Mouse (Mus musculus) testis, postnatal 14 days (tissue): Measurements from ENCODE around the gene Arel1.

ENCODE experiments used
- DNase-seq: peaks from one replicate; pipeline ENCODE4 v3.0.0; 2021; ENCODE audit warnings: low spot score

Gene Arel1

DNA sequence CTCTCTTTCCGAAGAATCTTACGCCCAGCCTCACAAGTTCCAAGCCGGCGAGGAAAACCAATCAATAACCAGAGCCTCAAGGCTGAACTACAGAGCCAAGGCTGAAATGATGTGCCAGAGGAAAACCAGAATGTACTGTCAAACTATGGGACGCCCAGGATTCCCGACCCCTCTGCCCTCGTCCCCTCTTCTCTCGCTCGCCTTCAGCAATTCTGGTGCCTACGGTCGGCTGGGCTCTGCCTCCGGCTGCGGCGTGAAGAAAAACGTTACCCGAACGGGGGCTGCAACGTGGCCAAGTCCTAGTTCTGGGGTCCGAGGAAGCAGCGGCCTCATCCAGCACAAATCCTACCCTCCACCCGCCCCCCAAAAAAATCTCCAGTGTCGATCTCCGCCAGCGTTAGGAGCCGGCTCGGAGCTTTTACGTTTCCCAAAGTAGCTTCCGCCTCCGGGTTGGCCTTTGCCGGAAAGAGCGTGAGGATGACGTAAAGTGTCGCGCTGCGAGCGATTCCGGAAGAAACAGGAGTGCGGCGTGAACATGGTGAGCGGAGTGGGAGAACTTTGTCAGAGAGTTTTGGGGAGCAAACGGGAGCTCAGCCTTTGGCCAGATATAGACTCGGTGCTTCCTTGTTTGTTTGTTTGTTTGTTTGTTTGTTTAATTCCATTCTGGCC, at the start of gene Arel1, which contains the start of gene Fcf1:
Gene Arel1, minus strand, starts transcription at position 473 of the 669 bp plus-strand sequence.
Gene Fcf1, plus strand, starts transcription at position 470 of the 669 bp plus-strand sequence.
- peak; percentile 91 for DNase-seq

DNA sequence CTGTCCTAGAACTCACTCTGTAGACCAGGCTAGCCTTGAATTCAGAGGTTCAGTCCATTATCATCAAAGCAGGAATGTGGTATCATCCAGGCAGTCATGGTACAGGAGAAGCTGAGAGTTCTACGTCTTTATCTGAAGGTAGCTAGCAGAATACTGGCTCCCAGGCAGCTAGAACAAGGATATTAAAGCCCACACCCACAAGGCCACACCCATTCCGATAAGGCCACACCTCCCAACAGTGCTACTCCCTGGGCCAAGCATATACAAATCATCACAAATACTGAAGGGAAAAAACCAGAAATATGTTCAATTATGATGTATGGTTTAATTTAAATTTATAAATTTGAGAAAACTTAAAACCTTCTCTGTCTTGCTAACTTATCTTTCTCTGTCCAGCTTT, 41.5 kb upstream of the Arel1 start:
- no peak for DNase-seq

DNA sequence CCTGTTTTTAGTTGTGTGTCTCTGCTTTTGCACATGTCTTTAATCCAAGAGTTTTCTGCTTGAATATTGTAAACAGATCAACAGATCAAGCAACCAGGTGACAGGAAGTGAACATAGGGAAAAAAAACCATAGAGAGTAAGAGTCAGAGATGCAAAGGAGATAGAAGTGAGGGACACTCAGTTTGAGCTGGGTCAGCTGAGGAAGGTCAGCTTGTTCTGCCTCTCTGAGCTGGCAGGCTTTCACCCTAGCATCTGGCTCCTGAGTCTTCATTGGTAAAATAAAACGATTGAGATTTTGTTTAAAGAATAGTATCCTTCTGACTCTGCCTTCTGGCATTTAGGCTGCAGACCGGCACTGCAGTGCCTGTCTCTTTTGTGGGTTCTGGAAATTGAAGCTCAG, 39.8 kb upstream of the Arel1 start:
- no peak for DNase-seq

DNA sequence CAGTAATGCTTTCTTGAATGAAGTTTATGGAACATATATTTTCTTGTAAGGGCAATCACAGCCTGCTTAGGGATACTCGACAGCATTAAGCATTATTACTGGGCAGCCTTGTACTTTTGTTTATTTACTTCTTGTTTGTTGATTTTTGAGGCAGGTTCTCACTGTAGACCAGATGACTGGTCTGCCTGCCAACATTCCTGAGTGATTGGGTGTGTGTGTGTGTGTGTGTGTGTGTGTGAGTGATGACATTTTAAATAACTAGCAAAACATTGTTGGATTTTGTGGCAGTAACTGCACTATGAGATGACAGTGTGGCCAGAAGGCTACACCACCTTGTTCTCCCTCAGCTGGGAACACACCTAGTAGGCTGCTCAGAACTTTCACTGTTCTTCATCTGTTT, 39.1 kb upstream of the Arel1 start:
- no peak for DNase-seq

DNA sequence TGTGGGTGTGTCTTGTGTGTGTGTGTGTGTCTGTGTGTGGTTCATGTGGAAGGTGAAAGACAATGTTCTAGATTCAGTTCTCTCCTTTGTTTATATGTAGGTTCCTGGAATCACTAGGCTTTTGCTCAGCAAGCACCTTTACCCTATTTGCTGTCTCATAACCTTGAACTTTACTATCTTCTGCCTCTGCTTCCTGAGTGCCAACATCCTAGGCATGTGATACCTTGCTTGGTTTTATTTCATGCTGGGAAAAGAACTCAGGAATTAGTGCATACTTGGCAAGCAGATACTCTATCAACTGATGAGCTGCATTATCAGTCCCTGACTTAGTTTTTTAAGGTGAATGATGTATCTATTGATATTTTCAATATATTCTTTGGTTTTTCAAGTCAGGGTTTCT, 36.3 kb upstream of the Arel1 start:
- no peak for DNase-seq

DNA sequence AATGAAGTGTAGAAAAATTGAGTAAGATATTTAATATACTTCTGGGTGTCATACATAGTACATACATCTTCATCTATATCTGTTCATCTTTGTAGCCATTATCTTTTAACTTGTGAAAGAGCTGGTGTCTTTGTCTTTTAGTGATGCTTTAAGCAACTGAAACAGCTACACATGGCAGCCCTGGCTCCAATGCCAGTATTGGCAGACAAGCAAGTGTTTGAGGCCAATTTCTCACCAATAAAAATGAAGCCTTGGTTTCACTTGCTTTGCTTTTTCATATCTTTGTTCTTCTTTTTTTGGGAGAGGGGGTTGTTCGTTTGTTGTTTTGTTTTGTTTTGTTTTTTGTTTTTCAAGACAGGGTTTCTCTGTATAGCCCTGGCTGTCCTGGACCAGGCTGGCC, 35.5 kb upstream of the Arel1 start:
- DNase-seq: no peak

DNA sequence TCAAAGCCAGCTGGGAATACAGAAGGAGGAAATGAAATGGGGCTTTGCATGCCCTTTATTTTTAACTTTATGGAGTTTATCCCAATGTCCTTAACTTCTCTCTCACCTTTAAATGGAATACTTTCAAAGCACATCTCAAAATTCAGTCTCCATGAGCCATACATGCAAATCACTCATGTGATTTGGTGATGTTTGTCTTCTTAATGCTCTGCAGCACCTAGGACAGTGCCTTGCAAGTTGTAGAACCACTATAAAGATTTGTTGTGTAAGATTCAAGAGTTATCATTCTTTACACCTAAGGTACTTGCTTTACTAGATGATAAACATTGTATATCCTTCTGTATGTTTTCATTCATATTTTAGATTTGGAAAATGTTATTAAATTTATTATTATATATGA, 28.4 kb upstream of the Arel1 start:
- DNase-seq: no peak

DNA sequence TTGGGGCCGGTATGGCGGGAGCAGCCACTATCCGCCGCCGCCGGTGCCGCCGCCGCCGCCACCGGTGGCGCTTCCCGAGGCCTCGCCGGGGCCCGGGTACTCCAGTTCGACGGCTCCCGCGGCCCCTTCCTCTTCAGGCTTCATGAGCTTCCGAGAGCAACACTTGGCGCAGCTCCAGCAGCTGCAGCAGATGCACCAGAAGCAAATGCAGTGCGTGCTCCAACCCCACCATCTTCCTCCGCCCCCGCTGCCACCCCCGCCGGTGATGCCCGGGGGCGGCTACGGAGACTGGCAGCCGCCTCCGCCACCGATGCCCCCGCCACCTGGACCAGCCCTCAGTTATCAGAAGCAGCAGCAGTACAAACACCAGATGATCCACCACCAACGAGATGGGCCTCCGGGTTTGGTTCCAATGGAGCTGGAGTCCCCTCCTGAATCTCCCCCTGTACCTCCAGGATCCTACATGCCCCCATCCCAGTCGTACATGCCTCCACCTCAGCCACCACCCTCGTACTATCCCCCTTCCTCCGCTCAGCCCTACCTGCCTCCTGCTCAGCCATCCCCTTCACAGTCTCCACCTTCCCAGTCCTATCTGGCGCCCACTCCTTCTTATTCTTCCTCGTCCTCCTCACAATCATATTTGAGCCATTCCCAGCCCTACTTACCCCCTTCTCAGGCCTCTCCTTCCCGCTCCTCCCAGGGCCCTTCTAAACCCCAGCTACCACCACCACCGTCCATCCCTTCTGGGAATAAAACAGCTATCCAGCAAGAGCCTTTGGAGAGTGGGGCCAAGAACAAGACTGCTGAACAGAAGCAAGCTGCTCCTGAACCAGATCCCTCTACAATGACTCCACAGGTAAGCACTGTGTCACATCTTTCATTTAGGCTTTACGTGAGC, 26.1 kb upstream of the Arel1 start:
- DNase-seq: peak; percentile 73

DNA sequence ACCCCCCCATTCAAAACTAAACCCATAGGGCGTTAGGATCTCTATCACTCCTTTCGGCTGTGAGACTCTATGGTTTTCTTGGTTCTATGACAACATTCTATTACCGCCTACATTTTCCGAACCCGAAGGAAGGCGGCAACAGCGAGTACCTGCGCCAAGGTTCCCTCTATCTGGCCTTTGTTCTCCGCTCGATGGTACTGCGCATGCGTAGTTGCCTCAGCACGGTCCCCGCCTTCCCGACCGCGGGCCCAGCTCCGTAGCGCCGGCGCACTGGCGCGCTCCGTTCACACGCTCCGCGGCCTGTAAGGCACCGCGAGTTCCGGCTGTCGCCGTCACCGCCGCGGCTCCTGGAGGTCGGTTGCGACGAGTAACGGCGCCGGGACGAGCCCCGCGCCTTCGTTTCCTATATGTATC, 25.4 kb upstream of the Arel1 start, which contains the start of gene Ylpm1:
Gene Ylpm1, plus strand, starts transcription at position 239 of the 414 bp plus-strand sequence.
- peak; percentile 98 for DNase-seq

DNA sequence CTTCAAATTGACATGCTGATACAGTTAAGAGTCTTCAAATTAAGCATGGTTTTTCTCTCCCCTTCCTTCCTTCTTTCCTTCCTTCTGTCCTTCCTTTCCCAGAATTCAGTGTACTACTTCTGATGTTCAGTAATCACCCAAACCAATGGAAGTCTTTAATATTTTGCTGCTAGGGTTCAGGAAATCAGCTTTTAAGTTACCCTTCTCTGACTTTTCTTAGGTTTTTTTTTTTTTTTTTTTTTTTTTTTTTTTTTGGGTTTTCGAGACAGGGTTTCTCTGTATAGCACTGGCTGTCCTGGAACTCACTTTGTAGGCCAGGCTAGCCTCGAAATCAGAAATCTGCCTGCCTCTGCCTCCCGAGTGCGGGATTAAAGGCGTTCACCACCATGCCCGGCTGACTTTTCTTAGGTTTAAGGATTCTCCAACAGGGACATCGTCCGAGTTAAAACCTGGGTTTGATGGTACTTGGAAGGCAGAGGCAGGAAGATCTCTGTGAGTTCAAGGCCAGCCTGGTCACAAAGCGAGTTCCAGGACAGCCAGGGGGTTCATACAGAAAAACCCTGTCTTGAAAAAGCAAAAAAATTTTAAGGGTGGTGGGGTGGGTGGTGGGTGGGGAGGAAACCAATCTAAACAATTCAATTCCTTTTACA, 24.5 kb upstream of the Arel1 start:
- no peak for DNase-seq

DNA sequence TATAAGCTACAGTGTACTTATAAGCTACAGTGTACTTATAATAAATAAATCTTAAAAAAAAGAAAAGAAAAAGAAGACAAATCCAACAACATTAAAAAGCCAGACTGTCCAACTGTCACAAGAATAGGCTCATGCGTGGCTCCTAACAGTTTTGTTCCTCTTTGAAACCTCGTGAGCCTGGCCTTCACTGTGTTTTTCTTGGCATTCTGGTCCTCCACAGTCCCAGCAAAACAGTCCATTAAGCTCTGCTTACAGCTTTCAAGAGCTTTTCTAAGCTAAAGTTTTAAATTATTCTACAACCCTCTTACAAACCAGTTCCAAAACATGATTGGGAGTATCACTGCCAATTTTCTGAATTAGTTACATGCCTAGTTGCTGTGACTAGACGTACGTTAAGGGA, 18.8 kb upstream of the Arel1 start:
- DNase-seq: no peak

DNA sequence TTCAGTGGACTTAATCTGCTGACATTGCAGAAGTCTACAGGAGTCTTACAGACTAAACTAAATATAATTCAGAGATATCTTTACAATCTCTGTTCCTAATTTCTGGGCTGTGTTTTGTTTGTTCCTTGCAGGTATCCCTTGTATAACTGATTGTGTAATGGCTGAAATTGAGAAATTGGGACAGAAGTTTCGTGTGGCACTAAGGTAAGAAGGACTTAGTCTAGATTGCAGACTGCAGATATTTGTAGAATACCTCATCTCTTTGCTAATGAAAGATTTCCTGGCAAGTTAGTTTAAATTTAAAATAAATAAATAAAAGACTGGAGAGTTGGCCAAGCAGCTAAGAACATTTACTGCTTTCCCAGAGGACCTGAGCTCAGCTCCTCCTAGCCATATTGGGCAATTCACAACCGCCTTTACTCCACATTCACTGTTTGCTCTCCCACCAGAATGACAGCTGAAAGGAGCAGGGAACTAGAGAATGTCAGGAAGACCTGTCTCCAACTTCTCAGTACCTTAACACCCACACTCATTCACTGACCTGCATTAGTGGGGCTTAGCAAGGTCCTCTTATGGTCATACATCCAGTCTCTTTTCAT, 8.7 kb upstream of the Arel1 start:
- no peak for DNase-seq

DNA sequence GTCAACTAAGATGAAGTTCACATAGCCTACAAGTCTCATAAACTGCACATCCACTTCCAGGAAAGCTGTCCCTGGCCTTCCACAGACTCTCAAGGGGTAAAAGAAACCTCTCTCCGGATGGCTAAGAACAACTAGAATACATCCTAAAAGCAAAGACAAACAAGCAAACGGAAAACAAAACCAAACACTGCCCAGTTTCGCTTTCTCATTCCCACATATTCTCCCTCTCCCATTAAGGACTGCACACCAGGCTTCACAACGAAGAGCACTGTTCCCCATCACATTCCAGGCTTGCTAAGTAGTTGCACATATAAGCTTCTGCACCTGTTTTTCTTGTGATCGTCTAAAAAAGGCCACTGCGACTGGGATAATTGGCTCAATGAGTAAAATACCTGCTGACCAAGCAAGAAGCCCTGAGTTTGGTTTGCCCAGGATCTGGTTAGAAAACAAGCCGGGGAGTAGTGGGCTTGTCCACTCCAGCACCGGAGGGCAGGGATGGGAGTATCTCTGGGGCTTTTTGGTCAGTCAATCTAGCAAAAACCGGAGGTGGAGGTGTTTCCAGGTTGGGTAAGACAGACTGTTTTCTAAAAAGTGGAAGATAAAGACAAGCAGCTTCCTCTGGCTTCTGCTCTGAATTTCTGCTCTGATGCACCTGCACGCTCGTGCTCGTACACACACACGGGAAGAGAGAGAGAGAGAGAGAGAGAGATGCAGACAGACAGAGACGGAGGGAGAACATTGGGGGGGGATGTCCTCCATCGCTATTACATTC, 858 bp downstream of the Arel1 start:
- no peak for DNase-seq

DNA sequence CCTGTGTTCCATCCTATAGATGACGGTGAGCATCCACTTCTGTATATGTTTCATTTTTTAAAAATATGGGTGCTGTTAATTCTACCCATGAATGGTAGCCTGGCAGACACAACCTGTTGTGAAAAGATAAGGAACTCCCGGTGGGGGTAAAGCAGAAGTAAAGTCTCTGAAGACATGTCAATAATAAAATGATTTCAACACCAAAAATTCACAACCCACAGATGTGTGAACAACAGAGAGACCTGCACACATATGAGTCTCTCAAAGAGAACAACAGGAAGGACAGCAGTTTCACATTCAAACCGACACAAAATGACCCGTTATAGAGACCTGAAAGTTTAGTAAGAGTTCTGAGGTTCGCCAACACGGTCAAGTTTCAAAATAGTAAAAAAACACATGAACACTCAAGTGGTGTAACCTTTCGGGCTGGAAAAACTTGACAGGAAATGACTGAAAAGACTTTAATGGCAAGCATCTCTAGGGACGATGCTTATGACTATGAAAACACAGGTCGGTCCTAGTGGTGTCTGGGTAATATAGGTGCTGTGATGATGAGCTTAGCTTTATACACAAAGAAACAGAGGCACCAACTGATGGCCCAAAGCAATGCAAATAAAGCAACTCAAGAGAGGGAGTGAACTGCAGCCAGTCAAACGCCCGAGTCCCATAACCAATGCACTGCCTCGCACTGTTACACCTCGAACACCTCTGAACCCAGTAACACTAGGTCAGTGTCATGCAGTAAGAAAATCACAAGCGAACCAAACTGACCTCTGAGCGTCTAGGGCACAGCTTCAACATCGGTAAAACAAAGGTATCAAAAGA, 1.7 kb downstream of the Arel1 start:
- no peak for DNase-seq

DNA sequence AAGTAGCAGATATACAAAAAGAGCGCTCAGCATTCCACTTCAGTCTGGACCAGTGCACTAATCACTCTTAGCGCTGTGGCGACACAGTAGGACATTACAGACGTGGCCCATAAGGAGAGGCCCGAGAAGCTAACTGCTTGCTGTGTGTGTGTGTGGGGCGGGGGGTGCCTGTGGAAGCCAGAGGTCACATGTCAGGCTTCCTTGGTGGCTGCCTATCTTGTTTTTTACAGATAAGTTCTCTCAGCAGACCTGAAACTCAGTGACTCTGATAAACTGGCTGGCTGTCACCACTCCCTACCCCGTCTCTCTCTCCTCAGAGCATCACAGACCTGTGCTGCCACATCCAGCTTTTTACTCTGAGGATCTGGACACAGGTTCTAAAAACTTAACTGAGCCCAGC, 8.1 kb downstream of the Arel1 start:
- no peak for DNase-seq

DNA sequence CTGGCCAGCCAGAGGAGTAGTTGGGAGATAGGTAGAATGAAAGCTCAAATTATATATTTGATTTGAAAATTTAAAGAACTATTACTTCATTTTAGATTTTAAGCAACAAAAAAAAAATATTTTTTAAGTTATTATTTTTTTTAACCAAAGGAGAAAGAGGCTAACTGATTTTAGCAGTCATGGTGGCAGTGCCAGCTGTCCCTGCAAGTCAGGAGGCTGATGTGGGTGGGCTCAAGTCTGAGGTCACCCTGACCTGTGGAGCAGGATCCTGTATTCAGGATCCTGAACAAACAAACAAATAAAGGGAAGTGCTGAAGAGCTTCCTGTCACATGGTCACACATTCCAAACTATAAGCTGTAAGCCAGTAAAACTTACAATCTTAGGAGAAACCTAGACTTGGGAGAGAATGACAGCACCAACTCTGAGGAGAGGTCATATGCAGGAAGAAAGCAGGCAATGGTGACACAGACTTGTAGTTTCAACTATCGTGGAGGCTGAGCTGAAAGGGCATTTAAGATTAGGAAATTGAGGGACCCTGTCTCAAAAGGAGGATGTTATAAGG, 11.8 kb downstream of the Arel1 start:
- no peak for DNase-seq

DNA sequence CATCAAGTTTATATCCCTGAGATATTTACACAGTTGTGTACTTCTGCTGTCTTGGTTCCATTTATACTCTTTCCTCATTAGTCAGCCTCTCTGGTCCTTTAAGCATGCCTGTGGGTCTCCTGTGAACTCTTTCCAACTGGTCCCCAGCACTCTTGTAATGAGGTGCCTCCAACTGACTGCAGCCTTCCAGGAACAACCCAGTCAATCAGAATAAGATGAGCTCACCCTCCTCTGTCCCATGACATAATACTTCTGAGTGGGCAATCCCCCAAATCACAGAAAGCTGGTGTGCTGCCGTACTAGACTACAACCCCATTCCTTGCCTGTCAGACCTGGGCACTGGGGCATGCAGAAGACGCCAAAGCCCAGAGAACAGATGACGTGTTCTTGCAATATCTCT, 14.4 kb downstream of the Arel1 start:
- DNase-seq: no peak

DNA sequence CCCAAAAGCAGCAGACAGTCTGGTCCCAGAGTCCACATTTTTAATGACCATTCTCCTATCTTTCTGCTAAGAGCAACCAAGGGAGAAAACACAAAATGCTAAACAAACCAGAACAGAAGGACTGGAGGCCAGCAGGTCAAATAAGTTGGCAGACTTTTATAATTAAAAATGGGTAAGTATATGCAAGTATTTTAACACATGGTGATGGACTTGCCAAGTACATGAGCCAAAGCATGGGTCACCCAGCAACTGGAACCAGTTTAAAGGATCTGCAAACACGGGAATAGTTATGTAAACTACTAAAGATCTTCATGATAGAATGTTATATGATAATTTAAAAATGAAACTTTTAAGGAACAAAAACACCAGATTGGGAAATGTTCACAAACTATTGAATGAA, 18.3 kb downstream of the Arel1 start:
- no peak for DNase-seq

DNA sequence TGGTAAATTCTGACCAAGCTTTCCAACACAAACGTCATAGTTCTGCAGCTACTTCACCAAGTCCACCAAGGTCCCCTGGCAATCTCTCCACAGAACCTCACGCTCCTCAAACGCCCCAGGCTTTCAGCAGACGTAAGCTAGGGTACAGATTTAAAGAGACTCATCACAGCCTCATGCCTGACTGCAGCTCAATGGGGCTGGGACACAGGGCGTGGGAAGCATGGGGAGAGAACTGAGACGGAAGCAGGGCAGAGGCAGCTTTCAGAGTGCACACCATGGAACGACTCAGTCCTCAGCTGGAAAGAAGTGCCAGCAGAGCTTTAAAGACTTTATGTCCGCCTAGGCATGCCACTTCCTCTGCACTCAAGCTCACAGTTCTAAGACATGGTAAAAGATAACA, 19.2 kb downstream of the Arel1 start:
- DNase-seq: no peak

DNA sequence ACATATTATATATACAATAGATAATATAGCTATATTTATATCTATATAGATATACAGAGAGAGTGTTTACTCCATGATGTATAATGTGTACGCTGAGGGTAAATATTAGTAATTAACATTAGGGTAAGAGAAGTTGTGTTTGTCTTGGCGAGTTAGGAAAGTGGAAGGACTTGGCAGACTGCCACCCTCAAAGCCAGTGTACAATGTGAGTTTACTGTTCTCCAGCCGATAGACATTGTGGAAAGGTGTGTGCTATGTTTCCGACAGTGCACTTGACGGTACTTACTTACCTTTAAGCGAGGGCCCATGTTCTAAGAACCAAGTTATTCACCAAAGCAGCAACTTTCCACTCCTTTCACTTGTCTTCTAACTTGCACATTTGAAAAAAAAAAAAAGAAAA, 19.9 kb downstream of the Arel1 start:
- DNase-seq: no peak
